Mouse (Mus musculus): ENCODE measurements around the gene Palm2.

The Palm2 gene

GRCm38 (mm10) chr4:57703574-57704470 is 269.8 kb downstream of the Palm2 start:
- DNase-seq (ENCODE audit: low read depth, low spot score), result no peak

GRCm38 (mm10) chr4:57704575-57704974 is 270.5 kb downstream of the Palm2 start:
- DNase-seq (ENCODE audit: low read depth, low spot score), result no peak

- DNase-seq (ENCODE audit: low read depth, low spot score), result no peak
Measured at GRCm38 (mm10) chr4:57715849-57716248, 281.8 kb downstream of the Palm2 start.

GRCm38 (mm10) chr4:57716735-57717134 is 282.7 kb downstream of the Palm2 start:
- DNase-seq (ENCODE audit: low read depth, low spot score), result no peak

- no peak for DNase-seq (ENCODE audit: low read depth, low spot score)
Measured at GRCm38 (mm10) chr4:57717354-57717753, 283.3 kb downstream of the Palm2 start, which contains the start of gene Akap2. Akap2 (plus strand) TSS chr4:57717657.

GRCm38 (mm10) chr4:57719370-57719769 is 285.3 kb downstream of the Palm2 start:
- DNase-seq (ENCODE audit: low read depth, low spot score), result no peak

GRCm38 (mm10) chr4:57720869-57721361 is 286.9 kb downstream of the Palm2 start:
- no peak for DNase-seq (ENCODE audit: low read depth, low spot score)

- no peak for DNase-seq (ENCODE audit: low read depth, low spot score)
Measured at GRCm38 (mm10) chr4:57722296-57722695, 288.2 kb downstream of the Palm2 start.

GRCm38 (mm10) chr4:57723659-57724058 is 289.6 kb downstream of the Palm2 start:
- no peak for DNase-seq (ENCODE audit: low read depth, low spot score)

- DNase-seq (ENCODE audit: low read depth, low spot score), result no peak
Measured at GRCm38 (mm10) chr4:57725569-57725968, 291.5 kb downstream of the Palm2 start.

- DNase-seq (ENCODE audit: low read depth, low spot score), result no peak
Measured at GRCm38 (mm10) chr4:57728611-57729183, 294.6 kb downstream of the Palm2 start.

- no peak for DNase-seq (ENCODE audit: low read depth, low spot score)
Measured at GRCm38 (mm10) chr4:57730047-57730446, 296.0 kb downstream of the Palm2 start.

- no peak for DNase-seq (ENCODE audit: low read depth, low spot score)
Measured at GRCm38 (mm10) chr4:57730801-57731598, 297.0 kb downstream of the Palm2 start.

- DNase-seq (ENCODE audit: low read depth, low spot score), result no peak
Measured at GRCm38 (mm10) chr4:57732351-57732750, 298.3 kb downstream of the Palm2 start.

- DNase-seq (ENCODE audit: low read depth, low spot score), result no peak
Measured at GRCm38 (mm10) chr4:57733445-57733844, 299.4 kb downstream of the Palm2 start.

- no peak for DNase-seq (ENCODE audit: low read depth, low spot score)
Measured at GRCm38 (mm10) chr4:57735426-57735825, 301.4 kb downstream of the Palm2 start.

- no peak for DNase-seq (ENCODE audit: low read depth, low spot score)
Measured at GRCm38 (mm10) chr4:57738856-57739552, 305.0 kb downstream of the Palm2 start.

GRCm38 (mm10) chr4:57743325-57743929 is 309.4 kb downstream of the Palm2 start:
- DNase-seq (ENCODE audit: low read depth, low spot score), result no peak

- DNase-seq (ENCODE audit: low read depth, low spot score), result no peak
Measured at GRCm38 (mm10) chr4:57750651-57751050, 316.6 kb downstream of the Palm2 start.

- DNase-seq (ENCODE audit: low read depth, low spot score), result no peak
Measured at GRCm38 (mm10) chr4:57751054-57751453, 317.0 kb downstream of the Palm2 start.

GRCm38 (mm10) chr4:57751566-57751965 is 317.5 kb downstream of the Palm2 start:
- DNase-seq (ENCODE audit: low read depth, low spot score), result no peak

All from brain, embryonic 18.5 days (tissue).